Mouse (Mus musculus): ENCODE data around the gene Jhy. TPM values are rescaled to one million over a fixed set of nuclear protein-coding genes. Genes with fewer than 3 reads are reported as not detected.

Gene Jhy
- polyA plus RNA-seq, 1 experiment, result 0.51 TPM

DNA sequence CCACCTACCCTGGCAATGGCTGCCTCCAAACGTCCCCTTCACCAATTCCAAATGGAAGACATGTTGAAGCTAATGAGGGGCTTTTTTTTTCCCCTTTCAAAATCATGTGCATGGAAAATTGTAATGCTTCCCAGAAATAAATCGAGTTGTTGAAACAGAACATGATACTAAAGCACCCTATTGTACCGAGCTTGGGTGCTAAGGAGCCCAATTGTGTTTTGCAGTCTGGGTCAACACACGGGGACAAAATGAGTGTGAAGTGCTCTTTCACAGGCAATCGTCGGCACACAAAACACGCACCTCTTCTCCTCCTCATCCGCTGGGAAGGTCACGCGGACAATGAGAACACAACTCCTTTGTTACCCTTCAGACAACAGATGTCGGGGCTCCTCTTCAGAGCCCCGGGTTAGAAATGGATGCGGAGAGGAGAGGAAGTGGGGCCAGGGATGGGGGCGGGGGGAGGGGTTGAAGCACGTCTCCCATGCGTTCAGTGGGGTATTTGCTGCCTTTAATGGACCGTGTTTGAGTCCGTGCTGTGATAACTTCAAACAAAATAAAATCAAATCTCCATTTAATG is 14.8 kb downstream of the Jhy start:
- H3K27ac ChIP-seq (ENCODE audit: insufficient read depth, low read length), result no peak overlapping the region
- H3K4me1 ChIP-seq (ENCODE audit: control insufficient read depth, insufficient read depth, low read length), result no peaks in the 10 kb centered on the region
- WGBS, result 33% methylated on average over 18 of the region's 18 CpGs
- H3K27me3 ChIP-seq (ENCODE audit: control insufficient read depth, insufficient read depth, low read length), result no peaks in the 10 kb centered on the region
- no peak overlapping the region for H3K4me3 ChIP-seq (replicated peaks; ENCODE audit: insufficient read depth, low read depth, low read length)
- TF ChIP-seq POLR2A (IDR thresholded peaks at IDR 0.05; ENCODE audit: borderline replicate concordance, insufficient read depth, low read length) (no peak), CTCF (IDR thresholded peaks at IDR 0.05; ENCODE audit: borderline replicate concordance, insufficient read depth, low read depth, low read length) (no peak)
- no peak for DNase-seq

DNA sequence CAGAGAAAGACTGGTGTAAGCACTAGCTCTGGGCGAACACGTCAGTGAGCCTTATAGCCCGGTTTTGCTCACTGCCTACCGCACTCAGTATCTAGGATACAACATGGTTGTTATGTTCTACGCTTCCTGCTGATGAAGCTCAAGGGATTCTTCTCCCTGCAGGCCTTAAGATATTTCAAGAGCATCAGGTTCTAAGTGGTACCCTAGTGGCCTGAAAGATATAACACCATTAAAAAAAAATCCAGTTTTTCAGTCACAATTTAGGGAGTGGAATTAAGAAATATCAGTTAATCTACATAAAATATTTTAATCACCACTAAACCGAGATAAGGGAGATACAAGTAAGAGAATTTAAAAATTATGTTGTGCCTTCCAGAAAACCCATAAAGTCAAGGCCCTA is 15.4 kb downstream of the Jhy start:
- H3K4me3 ChIP-seq (replicated peaks; ENCODE audit: insufficient read depth, low read depth, low read length), result no peak overlapping the region
- H3K27me3 ChIP-seq (ENCODE audit: control insufficient read depth, insufficient read depth, low read length), result no peaks in the 10 kb centered on the region
- no peak for DNase-seq
- TF ChIP-seq CTCF (IDR thresholded peaks at IDR 0.05; ENCODE audit: borderline replicate concordance, insufficient read depth, low read depth, low read length) (no peak), POLR2A (IDR thresholded peaks at IDR 0.05; ENCODE audit: borderline replicate concordance, insufficient read depth, low read length) (no peak)
- WGBS, result 91% methylated on average over 6 of the region's 6 CpGs
- no peaks in the 10 kb centered on the region for H3K4me1 ChIP-seq (ENCODE audit: control insufficient read depth, insufficient read depth, low read length)
- no peak overlapping the region for H3K27ac ChIP-seq (ENCODE audit: insufficient read depth, low read length)

DNA sequence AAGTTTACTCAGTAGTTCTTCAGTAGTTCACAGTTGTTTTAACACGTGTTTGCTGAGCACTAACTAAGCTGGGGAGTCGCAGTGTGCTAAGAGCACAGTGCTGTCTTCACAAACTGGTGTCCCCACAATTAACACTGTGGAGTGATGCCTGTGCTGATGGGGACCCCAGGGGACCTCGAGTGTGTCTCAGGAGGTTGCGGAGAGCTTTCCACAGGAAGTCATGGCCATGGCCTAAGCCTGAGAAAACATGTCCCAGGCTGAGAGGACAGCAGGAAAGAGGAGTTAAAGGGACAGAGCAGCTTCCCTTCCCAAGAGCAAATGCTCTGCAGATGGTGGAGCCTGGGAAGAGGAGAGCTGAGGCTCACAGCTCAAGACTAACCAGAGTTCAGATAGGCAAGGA is 16.8 kb downstream of the Jhy start:
- Histone ChIP-seq H3K4me1 (ENCODE audit: control insufficient read depth, insufficient read depth, low read length) (no peaks in the 10 kb centered on the region), H3K27me3 (ENCODE audit: control insufficient read depth, insufficient read depth, low read length) (no peaks in the 10 kb centered on the region), H3K27ac (ENCODE audit: insufficient read depth, low read length) (no peak overlapping the region), H3K4me3 (replicated peaks; ENCODE audit: insufficient read depth, low read depth, low read length) (no peak overlapping the region)
- TF ChIP-seq POLR2A (IDR thresholded peaks at IDR 0.05; ENCODE audit: borderline replicate concordance, insufficient read depth, low read length), result no peak
- TF ChIP-seq CTCF (IDR thresholded peaks at IDR 0.05; ENCODE audit: borderline replicate concordance, insufficient read depth, low read depth, low read length), result no peak
- 77% methylated on average over 4 of the region's 4 CpGs for WGBS
- DNase-seq, result no peak

DNA sequence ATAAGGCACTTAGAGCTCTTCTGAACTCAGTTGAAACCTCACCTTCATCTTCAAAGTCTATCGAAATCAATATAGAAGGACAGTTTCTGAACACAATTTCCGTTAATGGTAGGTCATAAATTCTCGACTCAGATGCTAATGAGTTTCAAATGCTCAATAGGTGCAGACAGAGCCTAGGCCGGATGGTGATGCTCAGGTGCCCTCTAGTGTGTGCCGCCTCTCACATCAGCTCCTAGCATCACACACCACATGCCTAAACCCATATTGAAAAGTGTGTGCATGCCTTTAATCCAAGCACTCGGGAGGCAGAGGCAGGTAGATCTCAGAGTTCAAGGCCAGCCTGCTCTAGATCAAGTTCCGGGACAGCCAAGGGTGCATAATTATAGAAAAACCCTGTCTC is 26.5 kb downstream of the Jhy start:
- DNase-seq, result no peak
- Histone ChIP-seq H3K4me1 (ENCODE audit: control insufficient read depth, insufficient read depth, low read length) (no peaks in the 10 kb centered on the region), H3K27ac (ENCODE audit: insufficient read depth, low read length) (no peak overlapping the region), H3K4me3 (replicated peaks; ENCODE audit: insufficient read depth, low read depth, low read length) (no peak overlapping the region), H3K27me3 (ENCODE audit: control insufficient read depth, insufficient read depth, low read length) (no peaks in the 10 kb centered on the region)
- no peak for TF ChIP-seq POLR2A (IDR thresholded peaks at IDR 0.05; ENCODE audit: borderline replicate concordance, insufficient read depth, low read length)
- peak; percentile 45; the same call in 1 of the 2 replicates for TF ChIP-seq CTCF (IDR thresholded peaks at IDR 0.05; ENCODE audit: borderline replicate concordance, insufficient read depth, low read depth, low read length)
- 68% methylated on average over 7 of the region's 7 CpGs for WGBS

DNA sequence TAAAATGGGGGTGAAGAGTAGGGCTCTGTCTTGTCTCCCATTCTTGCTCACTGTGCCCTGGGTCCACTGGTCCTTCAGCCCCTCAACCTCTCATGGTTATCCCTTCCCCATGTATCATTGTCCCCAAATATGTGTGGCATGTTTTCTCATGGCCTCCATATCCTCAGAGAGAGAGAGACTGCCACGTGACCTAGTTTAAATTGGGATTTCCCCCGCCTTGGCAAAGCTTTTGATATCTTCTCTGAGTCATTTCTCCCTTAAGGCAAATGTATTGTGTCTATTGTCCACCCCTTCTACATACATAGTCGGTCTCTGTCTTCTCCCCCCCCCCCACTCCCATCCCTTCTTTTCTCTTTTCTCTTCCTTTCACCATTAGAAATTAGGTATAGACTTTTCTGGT is 30.6 kb downstream of the Jhy start:
- no peak for TF ChIP-seq POLR2A (IDR thresholded peaks at IDR 0.05; ENCODE audit: borderline replicate concordance, insufficient read depth, low read length)
- TF ChIP-seq CTCF (IDR thresholded peaks at IDR 0.05; ENCODE audit: borderline replicate concordance, insufficient read depth, low read depth, low read length), result no peak
- no peak overlapping the region for H3K4me3 ChIP-seq (replicated peaks; ENCODE audit: insufficient read depth, low read depth, low read length)
- WGBS, result 79% methylated on average over 3 of the region's 3 CpGs
- no peaks in the 10 kb centered on the region for H3K27me3 ChIP-seq (ENCODE audit: control insufficient read depth, insufficient read depth, low read length)
- no peak overlapping the region for H3K27ac ChIP-seq (ENCODE audit: insufficient read depth, low read length)
- no peak for DNase-seq
- H3K4me1 ChIP-seq (ENCODE audit: control insufficient read depth, insufficient read depth, low read length), result no peaks in the 10 kb centered on the region

DNA sequence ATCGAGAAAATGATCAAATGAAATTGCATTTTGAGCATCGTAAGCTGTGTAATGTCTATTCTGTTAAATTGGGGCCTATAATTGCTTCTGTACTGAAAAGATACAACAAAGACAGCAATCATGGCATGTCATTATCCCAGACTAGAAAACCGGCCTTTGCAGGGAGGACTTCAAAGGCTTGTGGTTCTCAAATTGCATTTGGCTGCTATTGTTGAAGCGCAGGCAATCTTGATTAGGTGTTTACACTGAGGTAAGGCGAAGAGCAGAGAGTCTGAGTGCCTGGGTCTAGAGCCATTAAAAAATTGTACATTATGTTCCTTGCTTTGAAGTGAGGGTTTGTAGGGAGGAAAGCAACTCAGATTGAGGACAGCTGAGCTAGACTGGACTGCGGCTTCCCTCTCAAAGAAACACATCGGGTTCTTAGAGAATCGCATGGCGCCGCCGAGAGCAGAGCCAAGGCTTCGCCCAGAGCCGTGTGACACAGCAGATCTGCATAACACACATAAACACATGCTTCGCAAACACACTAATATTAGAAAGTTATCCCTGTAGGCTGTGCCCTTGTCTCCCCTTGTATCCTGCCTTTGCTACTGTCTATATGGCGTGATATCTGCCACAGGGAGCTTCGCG is 36.5 kb downstream of the Jhy start:
- WGBS, result 89% methylated on average over 17 of the region's 17 CpGs
- no peaks in the 10 kb centered on the region for H3K4me1 ChIP-seq (ENCODE audit: control insufficient read depth, insufficient read depth, low read length)
- no peak for DNase-seq
- TF ChIP-seq CTCF (IDR thresholded peaks at IDR 0.05; ENCODE audit: borderline replicate concordance, insufficient read depth, low read depth, low read length) (no peak), POLR2A (IDR thresholded peaks at IDR 0.05; ENCODE audit: borderline replicate concordance, insufficient read depth, low read length) (no peak)
- H3K27ac ChIP-seq (ENCODE audit: insufficient read depth, low read length), result no peak overlapping the region
- H3K27me3 ChIP-seq (ENCODE audit: control insufficient read depth, insufficient read depth, low read length), result no peaks in the 10 kb centered on the region; the same call in 1 of the 2 replicates
- H3K4me3 ChIP-seq (replicated peaks; ENCODE audit: insufficient read depth, low read depth, low read length), result no peak overlapping the region

DNA sequence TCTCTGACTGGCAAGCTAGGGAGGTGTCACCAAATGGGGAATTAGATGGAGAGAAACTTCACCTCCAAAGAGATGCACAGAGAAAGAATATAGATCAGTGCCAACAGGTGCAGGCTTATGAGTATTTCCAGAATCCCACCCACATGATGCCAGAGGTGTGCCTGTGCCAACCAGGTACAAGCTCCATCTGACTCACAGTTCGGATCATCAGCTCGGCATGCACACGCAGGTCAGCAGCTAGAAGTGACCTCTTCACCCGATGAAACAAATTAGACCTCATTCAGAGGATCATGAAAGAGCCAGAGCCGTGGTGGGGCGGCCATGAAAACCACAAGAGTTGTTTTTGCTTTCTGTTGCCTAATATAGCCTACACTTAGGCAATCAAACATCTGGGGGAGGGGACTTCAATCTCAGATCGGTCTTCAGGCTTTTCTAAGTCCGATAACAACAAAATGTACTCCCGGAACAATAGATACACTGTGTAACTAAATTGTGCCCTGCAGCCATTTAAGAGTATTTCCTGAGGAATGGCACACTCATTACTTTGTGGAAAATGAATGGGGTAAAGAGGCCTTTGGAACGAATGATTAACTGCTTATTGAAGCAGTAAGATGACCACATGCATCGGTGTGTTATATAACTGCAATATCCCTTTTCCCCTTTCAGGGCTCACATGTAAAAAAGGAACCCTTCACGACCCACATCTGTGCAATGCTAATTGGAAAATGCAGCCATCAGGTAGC is 45.9 kb downstream of the Jhy start:
- H3K4me3 ChIP-seq (replicated peaks; ENCODE audit: insufficient read depth, low read depth, low read length), result no peak overlapping the region
- 72% methylated on average over 12 of the region's 12 CpGs for WGBS
- no peak overlapping the region for H3K27ac ChIP-seq (ENCODE audit: insufficient read depth, low read length)
- H3K4me1 ChIP-seq (ENCODE audit: control insufficient read depth, insufficient read depth, low read length), result no peaks in the 10 kb centered on the region
- no peak for DNase-seq
- TF ChIP-seq CTCF (IDR thresholded peaks at IDR 0.05; ENCODE audit: borderline replicate concordance, insufficient read depth, low read depth, low read length) (no peak), POLR2A (IDR thresholded peaks at IDR 0.05; ENCODE audit: borderline replicate concordance, insufficient read depth, low read length) (no peak)
- H3K27me3 ChIP-seq (ENCODE audit: control insufficient read depth, insufficient read depth, low read length), result no peaks in the 10 kb centered on the region; the same call in 1 of the 2 replicates

DNA sequence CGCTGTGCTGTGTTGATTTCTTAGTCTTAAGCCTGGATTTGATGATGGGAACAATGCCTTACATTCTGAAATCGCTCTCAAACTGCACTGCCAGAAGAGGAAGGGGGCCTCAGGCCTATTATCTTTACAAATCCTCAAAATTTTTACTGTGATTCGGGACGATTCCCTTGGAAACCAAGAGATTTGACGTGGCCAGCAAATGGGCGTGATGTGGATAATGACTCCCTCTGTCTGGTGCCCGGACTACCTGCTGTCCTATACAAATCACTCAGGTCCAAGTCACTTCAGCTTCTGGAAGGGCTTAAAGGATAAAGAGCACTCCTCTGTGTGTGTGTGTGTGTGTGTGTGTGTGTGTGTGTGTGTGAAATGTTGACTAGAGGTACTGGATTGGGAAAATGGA is 55.0 kb downstream of the Jhy start:
- WGBS, result 34% methylated on average over 7 of the region's 7 CpGs
- TF ChIP-seq POLR2A (IDR thresholded peaks at IDR 0.05; ENCODE audit: borderline replicate concordance, insufficient read depth, low read length), result no peak
- TF ChIP-seq CTCF (IDR thresholded peaks at IDR 0.05; ENCODE audit: borderline replicate concordance, insufficient read depth, low read depth, low read length), result no peak
- no peak for DNase-seq
- no peak overlapping the region for H3K4me3 ChIP-seq (replicated peaks; ENCODE audit: insufficient read depth, low read depth, low read length)
- no peaks in the 10 kb centered on the region for H3K4me1 ChIP-seq (ENCODE audit: control insufficient read depth, insufficient read depth, low read length)
- H3K27ac ChIP-seq (ENCODE audit: insufficient read depth, low read length), result no peak overlapping the region
- no peaks in the 10 kb centered on the region; the same call in 1 of the 2 replicates for H3K27me3 ChIP-seq (ENCODE audit: control insufficient read depth, insufficient read depth, low read length)

All from cerebellum, adult 2 months (tissue).